Mouse (Mus musculus): ENCODE data around the gene Sag. TPM values are rescaled to one million over a fixed set of nuclear protein-coding genes. Genes with fewer than 3 reads are reported as not detected.
A peak's percentile ranks its signal among the peaks of the same experiment; 100 is the strongest.

Gene Sag
- total and polyA plus RNA-seq, 2 experiments from 2014 or later, result 1.9 TPM; not detected in 1

GRCm38 (mm10) chr1:87829621-87830211 is 26.2 kb downstream of the Sag start:
- 0 out of 2 replicates have a peak overlapping the region, but pooled peaks have one; percentile 6 for H3K27ac ChIP-seq (ENCODE audit: low read depth, low read length)
- H3K4me3 ChIP-seq (ENCODE audit: low read depth, low read length), result no peak overlapping the region
- WGBS, result 56% methylated on average over 6 of the region's 6 CpGs
- H3K9ac ChIP-seq (replicated peaks; ENCODE audit: low read length, poor library complexity, severe bottlenecking), result no peak overlapping the region
- ATAC-seq (ENCODE audit: low FRiP score), result no peak
- TF ChIP-seq CTCF (IDR thresholded peaks at IDR 0.05), result no peak
- H3K4me2 ChIP-seq (ENCODE audit: low read depth, low read length, poor library complexity, severe bottlenecking), result no peak overlapping the region
- H3K27me3 ChIP-seq (ENCODE audit: insufficient read depth, low read length), result no peaks in the 10 kb centered on the region
- H3K36me3 ChIP-seq (ENCODE audit: insufficient read depth, low read length), result no peaks in the 10 kb centered on the region
- DNase-seq (ENCODE audit: low spot score), result no peak
- H3K9me3 ChIP-seq (ENCODE audit: low read length), result no peaks in the 10 kb centered on the region
- no peaks in the 10 kb centered on the region for H3K4me1 ChIP-seq (ENCODE audit: insufficient read depth, low read length)

GRCm38 (mm10) chr1:87836453-87836852 is 33.0 kb downstream of the Sag start:
- ATAC-seq (ENCODE audit: low FRiP score) (no peak), DNase-seq (ENCODE audit: low spot score) (no peak)
- Histone ChIP-seq H3K27me3 (ENCODE audit: insufficient read depth, low read length) (no peaks in the 10 kb centered on the region), H3K27ac (ENCODE audit: low read depth, low read length) (no peak overlapping the region), H3K36me3 (ENCODE audit: insufficient read depth, low read length) (no peaks in the 10 kb centered on the region), H3K9me3 (ENCODE audit: low read length) (no peaks in the 10 kb centered on the region), H3K4me3 (ENCODE audit: low read depth, low read length) (no peak overlapping the region), H3K4me2 (ENCODE audit: low read depth, low read length, poor library complexity, severe bottlenecking) (no peak overlapping the region), H3K9ac (replicated peaks; ENCODE audit: low read length, poor library complexity, severe bottlenecking) (no peak overlapping the region), H3K4me1 (ENCODE audit: insufficient read depth, low read length) (no peaks in the 10 kb centered on the region)
- WGBS, result 79% methylated on average over 1 of the region's 1 CpGs
- TF ChIP-seq CTCF (IDR thresholded peaks at IDR 0.05), result no peak

- H3K4me1 ChIP-seq (ENCODE audit: insufficient read depth, low read length), result no peaks in the 10 kb centered on the region
- no peak for DNase-seq (ENCODE audit: low spot score)
- WGBS, result 46% methylated on average over 5 of the region's 5 CpGs
- H3K4me2 ChIP-seq (ENCODE audit: low read depth, low read length, poor library complexity, severe bottlenecking), result no peak overlapping the region
- no peak overlapping the region for H3K4me3 ChIP-seq (ENCODE audit: low read depth, low read length)
- ATAC-seq (ENCODE audit: low FRiP score), result no peak
- no peaks in the 10 kb centered on the region for H3K9me3 ChIP-seq (ENCODE audit: low read length)
- no peak overlapping the region for H3K9ac ChIP-seq (replicated peaks; ENCODE audit: low read length, poor library complexity, severe bottlenecking)
- no peak for TF ChIP-seq CTCF (IDR thresholded peaks at IDR 0.05)
- H3K27me3 ChIP-seq (ENCODE audit: insufficient read depth, low read length), result no peaks in the 10 kb centered on the region
- H3K36me3 ChIP-seq (ENCODE audit: insufficient read depth, low read length), result no peaks in the 10 kb centered on the region
- no peak overlapping the region for H3K27ac ChIP-seq (ENCODE audit: low read depth, low read length)
These were observed 33.5 kb downstream of the Sag start for GRCm38 (mm10) chr1:87837018-87837417.

GRCm38 (mm10) chr1:87840411-87841208 is 37.1 kb downstream of the Sag start:
- no peaks in the 10 kb centered on the region for H3K27me3 ChIP-seq (ENCODE audit: insufficient read depth, low read length)
- ATAC-seq (ENCODE audit: low FRiP score) (no peak), DNase-seq (ENCODE audit: low spot score) (no peak)
- 79% methylated on average over 11 of the region's 11 CpGs for WGBS
- TF ChIP-seq CTCF (IDR thresholded peaks at IDR 0.05), result no peak
- no peaks in the 10 kb centered on the region for H3K4me1 ChIP-seq (ENCODE audit: insufficient read depth, low read length)
- H3K9me3 ChIP-seq (ENCODE audit: low read length), result no peaks in the 10 kb centered on the region
- no peak overlapping the region for H3K9ac ChIP-seq (replicated peaks; ENCODE audit: low read length, poor library complexity, severe bottlenecking)
- no peak overlapping the region for H3K4me2 ChIP-seq (ENCODE audit: low read depth, low read length, poor library complexity, severe bottlenecking)
- H3K27ac ChIP-seq (ENCODE audit: low read depth, low read length), result no peak overlapping the region
- no peaks in the 10 kb centered on the region for H3K36me3 ChIP-seq (ENCODE audit: insufficient read depth, low read length)
- no peak overlapping the region for H3K4me3 ChIP-seq (ENCODE audit: low read depth, low read length)

- no peak overlapping the region for H3K4me3 ChIP-seq (ENCODE audit: low read depth, low read length)
- H3K4me2 ChIP-seq (ENCODE audit: low read depth, low read length, poor library complexity, severe bottlenecking), result no peak overlapping the region
- no peak for TF ChIP-seq CTCF (IDR thresholded peaks at IDR 0.05)
- no peak overlapping the region for H3K27ac ChIP-seq (ENCODE audit: low read depth, low read length)
- no peaks in the 10 kb centered on the region for H3K36me3 ChIP-seq (ENCODE audit: insufficient read depth, low read length)
- WGBS, result 65% methylated on average over 2 of the region's 2 CpGs
- H3K9me3 ChIP-seq (ENCODE audit: low read length), result no peaks in the 10 kb centered on the region
- no peaks in the 10 kb centered on the region for H3K4me1 ChIP-seq (ENCODE audit: insufficient read depth, low read length)
- H3K9ac ChIP-seq (replicated peaks; ENCODE audit: low read length, poor library complexity, severe bottlenecking), result no peak overlapping the region
- DNase-seq (ENCODE audit: low spot score) (peak; percentile 17), ATAC-seq (ENCODE audit: low FRiP score) (no peak)
- no peaks in the 10 kb centered on the region for H3K27me3 ChIP-seq (ENCODE audit: insufficient read depth, low read length)
These were observed 43.5 kb downstream of the Sag start for GRCm38 (mm10) chr1:87846801-87847474.

Data from midbrain, postnatal 0 days (tissue).